Mouse (Mus musculus) gastrocnemius, adult 2 months (tissue): ENCODE measurements around the gene Senp5. TPM values are rescaled to one million over a fixed set of nuclear protein-coding genes. Genes with fewer than 3 reads are reported as not detected.
A peak's percentile ranks its signal among the peaks of the same experiment; 100 is the strongest.

Source experiments
- DNase-seq: peaks from one replicate; pipeline ENCODE4 v3.0.0; 2022
- H3K27ac ChIP-seq: fragments of 200-600 bp; 2 replicates; pipeline ENCODE4 v1.8.1; 2022; ENCODE audit warnings: mild to moderate bottlenecking
- H3K4me3 ChIP-seq: fragments of 200-600 bp; 2 replicates; pipeline ENCODE4 v1.8.1; 2022; ENCODE audit warnings: mild to moderate bottlenecking, moderate library complexity
- CTCF ChIP-seq: fragments of 200-600 bp; IDR thresholded peaks from 2 replicates; pipeline ENCODE4 v1.8.1; 2022; ENCODE audit warnings: antibody characterized with exemption, mild to moderate bottlenecking, moderate library complexity
- intact Hi-C: fragments of 180-260 bp; cut with DNase I; formaldehyde crosslinking; loops from one replicate; pipeline ENCODE4 v1.15.1; 2025
- total RNA-seq, 2 experiments: library from RNA; stranded (reverse); gene quantifications; 2 replicates each; pipeline ENCODE4 v1.2.3; 2021

The Senp5 gene
- total RNA-seq, 2 experiments from 2014 or later = 10.3 to 12.8 TPM

- Histone ChIP-seq H3K27ac (no peak overlapping the region), H3K4me3 (peak overlapping the region; percentile 46)
- TF ChIP-seq CTCF = no peak
- intact Hi-C loops = no loop called here
- DNase-seq = no peak
Measured at GRCm38 (mm10) chr16:31935091-31935979, 67.8 kb downstream of the Senp5 start.

- Histone ChIP-seq H3K27ac (no peak overlapping the region), H3K4me3 (peak overlapping the region; percentile 76)
- no peak for DNase-seq
- no peak for TF ChIP-seq CTCF
- intact Hi-C loops = no loop called here
Measured at GRCm38 (mm10) chr16:31934550-31935010, 68.5 kb downstream of the Senp5 start.

GRCm38 (mm10) chr16:31933751-31934549, 69.1 kb downstream of the Senp5 start, which contains the start of gene Pigz:
Pigz (plus strand) TSS chr16:31933851.
- peak; percentile 84 for DNase-seq
- intact Hi-C loops = no loop called here
- no peak for TF ChIP-seq CTCF
- H3K27ac ChIP-seq = peak within 1 kb of the TSS; percentile 82
- H3K4me3 ChIP-seq = peak within 1 kb of the TSS; percentile 76

GRCm38 (mm10) chr16:31932840-31933697, 70.0 kb downstream of the Senp5 start:
- peak; percentile 96; the same call in 1 of the 2 replicates for TF ChIP-seq CTCF
- peak; percentile 91 for DNase-seq
- peak overlapping the region; percentile 76 for H3K4me3 ChIP-seq
- intact Hi-C loops = no loop called here
- H3K27ac ChIP-seq = peak overlapping the region; percentile 82

- Histone ChIP-seq H3K27ac (peak overlapping the region; percentile 82), H3K4me3 (no peak overlapping the region; the same call in 1 of the 2 replicates)
- intact Hi-C loops = no loop called here
- no peak for DNase-seq
- TF ChIP-seq CTCF = no peak
Measured at GRCm38 (mm10) chr16:31932255-31932654, 70.8 kb downstream of the Senp5 start.

GRCm38 (mm10) chr16:31931330-31931729, 71.8 kb downstream of the Senp5 start:
- no peak for TF ChIP-seq CTCF
- no peak overlapping the region for H3K4me3 ChIP-seq
- intact Hi-C loops = no loop called here
- no peak overlapping the region for H3K27ac ChIP-seq
- no peak for DNase-seq

- Histone ChIP-seq H3K4me3 (no peak overlapping the region), H3K27ac (no peak overlapping the region)
- no peak for TF ChIP-seq CTCF
- no peak for DNase-seq
- intact Hi-C loops = no loop called here
Measured at GRCm38 (mm10) chr16:31927412-31927811, 75.7 kb downstream of the Senp5 start.

- TF ChIP-seq CTCF = no peak
- Histone ChIP-seq H3K27ac (no peak overlapping the region), H3K4me3 (no peak overlapping the region)
- intact Hi-C loops = no loop called here
- no peak for DNase-seq
Measured at GRCm38 (mm10) chr16:31926547-31927182, 76.4 kb downstream of the Senp5 start.

GRCm38 (mm10) chr16:31926091-31926490, 77.0 kb downstream of the Senp5 start:
- intact Hi-C loops = no loop called here
- no peak for TF ChIP-seq CTCF
- no peak overlapping the region for H3K27ac ChIP-seq
- DNase-seq = no peak
- H3K4me3 ChIP-seq = no peak overlapping the region

- no peak overlapping the region for H3K27ac ChIP-seq
- H3K4me3 ChIP-seq = no peak overlapping the region
- DNase-seq = no peak
- TF ChIP-seq CTCF = no peak
- intact Hi-C loops = no loop called here
Measured at GRCm38 (mm10) chr16:31924368-31924767, 78.7 kb downstream of the Senp5 start.

GRCm38 (mm10) chr16:31918248-31918724, 84.8 kb downstream of the Senp5 start:
- peak; percentile 64 for DNase-seq
- TF ChIP-seq CTCF = peak; percentile 90
- intact Hi-C loops = loop anchor here (1.0 to 2.0 kb wide), 3 partner anchors 40 to 459 kb away; partner anchors contain the start of gene Meltf
- H3K4me3 ChIP-seq = peak overlapping the region; percentile 34
- no peak overlapping the region for H3K27ac ChIP-seq
